ENCODE assay signal across 9 mouse cellular contexts in genomic region chr5:38480822-38481707, GRCm38 (mm10). TPM values are rescaled to one million over a fixed set of nuclear protein-coding genes. Genes with fewer than 3 reads are reported as not detected.
A peak's percentile ranks its signal among the peaks of the same experiment; 100 is the strongest.
DNase-seq lines count a peak whose midpoint lies in the region; ATAC-seq and TF ChIP-seq lines count a peak whose summit lies in the region.
"Had no signal": no experiment of that assay in that cellular context is flagged by ENCODE, and none has a peak within 500 bp of the region (broad histone marks: within the 10 kb centered on the region; RNA-seq: fewer than 3 reads in every experiment).

No protein-coding gene starts in this region.

- no peak for TF ChIP-seq EP300 in liver, postnatal 0 days (IDR thresholded peaks at IDR 0.05; ENCODE audit: low read depth)

- no peak for TF ChIP-seq POLR2A in bone marrow macrophage, adult 2 months (IDR thresholded peaks at IDR 0.05; ENCODE audit: borderline replicate concordance, low read depth, low read length)

- WGBS in heart, embryonic 12.5 days, result 67% methylated on average over 10 of the region's 10 CpGs
- 72% methylated on average over 10 of the region's 10 CpGs for whole genome bisulfite sequencing in hindbrain, embryonic 11.5 days
- 71% methylated on average over 10 of the region's 10 CpGs for WGBS in liver, postnatal 0 days (ENCODE audit: insufficient replicate concordance)

- H3K4me2 ChIP-seq in heart, embryonic 12.5 days, result peak overlapping the region; percentile 58
- peak overlapping the region; percentile 39; the same call in 1 of the 2 replicates for H3K4me2 ChIP-seq in hindbrain, embryonic 11.5 days (replicated peaks; ENCODE audit: low read depth, low read length)
- H3K4me2 ChIP-seq in liver, postnatal 0 days (ENCODE audit: low read depth, low read length), result peak overlapping the region; percentile 91

- TF ChIP-seq CTCF in bone marrow macrophage, adult 2 months (IDR thresholded peaks at IDR 0.05; ENCODE audit: low read depth, low read length), result no peak
- TF ChIP-seq CTCF in liver, postnatal 0 days (IDR thresholded peaks at IDR 0.05; ENCODE audit: low read depth), result no peak

- no peak for ATAC-seq in heart, embryonic 12.5 days (ENCODE audit: insufficient number of reproducible peaks, low FRiP score)
- ATAC-seq in hindbrain, embryonic 11.5 days (ENCODE audit: low FRiP score), result peak; percentile 26
- ATAC-seq in liver, postnatal 0 days, result no peak

- H3K9ac ChIP-seq in heart, embryonic 12.5 days, result no peak overlapping the region
- no peak overlapping the region for H3K9ac ChIP-seq in hindbrain, embryonic 11.5 days (ENCODE audit: low read depth, low read length)
- no peak overlapping the region for H3K9ac ChIP-seq in liver, postnatal 0 days (replicated peaks)

- peaks cover 12% of the 10 kb centered on the region for H3K27me3 ChIP-seq in heart, embryonic 12.5 days (replicated peaks)
- H3K27me3 ChIP-seq in hindbrain, embryonic 11.5 days (ENCODE audit: control insufficient read depth, insufficient read depth, low read length), result no peaks in the 10 kb centered on the region
- no peaks in the 10 kb centered on the region for H3K27me3 ChIP-seq in liver, postnatal 0 days (ENCODE audit: insufficient read depth, low read length)

- H3K27ac ChIP-seq in heart, embryonic 12.5 days (ENCODE audit: poor library complexity, severe bottlenecking), result no peak overlapping the region
- peak overlapping the region; percentile 91 for H3K27ac ChIP-seq in bone marrow macrophage, adult 2 months (ENCODE audit: insufficient read depth, low read depth, low read length)
- no peak overlapping the region for H3K27ac ChIP-seq in hindbrain, embryonic 11.5 days (ENCODE audit: low read depth, low read length)
- H3K27ac ChIP-seq in liver, postnatal 0 days (ENCODE audit: low read depth), result peak overlapping the region; percentile 85

- intact Hi-C loops in left cerebral cortex, postnatal 36 days (cut with DNase I), result no loop called here

- no peak overlapping the region for H3K4me3 ChIP-seq in heart, embryonic 12.5 days
- no peak overlapping the region for H3K4me3 ChIP-seq in bone marrow macrophage, adult 2 months (ENCODE audit: insufficient read depth, low read length)
- H3K4me3 ChIP-seq in hindbrain, embryonic 11.5 days (ENCODE audit: low read depth, low read length), result no peak overlapping the region
- peak overlapping the region; percentile 51 for H3K4me3 ChIP-seq in liver, postnatal 0 days (ENCODE audit: low read depth, low read length)

- no peak for DNase-seq in heart, adult 18-20 months
- DNase-seq in hindbrain, embryonic 11.5 days (ENCODE audit: low spot score), result no peak
- no peak for DNase-seq in liver, postnatal 0 days
- no peak for DNase-seq in testis, postnatal 10 days (ENCODE audit: low spot score)
- DNase-seq in retina, embryonic 14.5 days (ENCODE audit: low spot score), result no peak
- no peak for DNase-seq in left cerebral cortex, postnatal 36 days (ENCODE audit: low spot score in 2 of 2)
- DNase-seq: thymus, postnatal 25 days had no signal

- H3K36me3 ChIP-seq in heart, embryonic 12.5 days, result no peaks in the 10 kb centered on the region
- H3K36me3 ChIP-seq in hindbrain, embryonic 11.5 days (ENCODE audit: control insufficient read depth, insufficient read depth, low read length), result no peaks in the 10 kb centered on the region
- peaks cover 17% of the 10 kb centered on the region for H3K36me3 ChIP-seq in liver, postnatal 0 days (replicated peaks; ENCODE audit: insufficient read depth, low read length)

- H3K4me1 ChIP-seq in heart, embryonic 12.5 days (replicated peaks), result peaks cover 20% of the 10 kb centered on the region
- H3K4me1 ChIP-seq in bone marrow macrophage, adult 2 months (ENCODE audit: control insufficient read depth, insufficient read depth, low read length), result peaks cover 35% of the 10 kb centered on the region
- peaks cover 3% of the 10 kb centered on the region; the same call in 1 of the 2 replicates for H3K4me1 ChIP-seq in hindbrain, embryonic 11.5 days (replicated peaks; ENCODE audit: control insufficient read depth, insufficient read depth, low read length)
- peaks cover 23% of the 10 kb centered on the region for H3K4me1 ChIP-seq in liver, postnatal 0 days (ENCODE audit: insufficient read depth)

- H3K9me3 ChIP-seq in heart, embryonic 12.5 days (replicated peaks), result no peaks in the 10 kb centered on the region
- H3K9me3 ChIP-seq in hindbrain, embryonic 11.5 days (ENCODE audit: control insufficient read depth, low read length), result no peaks in the 10 kb centered on the region
- H3K9me3 ChIP-seq in liver, postnatal 0 days (ENCODE audit: low read length), result no peaks in the 10 kb centered on the region

RNA-seq across cellular contexts. Expression of gene Slc2a9, which starts 21.9 kb away (rescaled TPM):
- 0.22 and 0.71 TPM in 2 replicates for polyA plus RNA-seq in heart, embryonic 12.5 days (2016; fragmentation: Nextera tagmentation; extraction: Ambion mirVana)
- 1 to 10 TPM; 1.6 to 2.0 TPM for total RNA-seq in heart, adult 18-20 months (2021)
- 15.0 and 17.9 TPM in 2 replicates for polyA plus RNA-seq in bone marrow macrophage, adult 2 months (2012; ENCODE audit: insufficient read depth, insufficient read length, missing spikeins)
- polyA plus RNA-seq in hindbrain, embryonic 11.5 days (2014; fragmentation: Nextera tagmentation; extraction: Ambion mirVana), result 0.13 and 0.15 TPM in 2 replicates
- 3.3 and 5.7 TPM in 2 replicates for polyA plus RNA-seq in liver, postnatal 0 days (2015; fragmentation: Nextera tagmentation; extraction: Ambion mirVana)
- total RNA-seq in left cerebral cortex, postnatal 36 days (2021), result under 1 TPM; 0.39 to 0.63 TPM

Comparison
In these comparisons a context has a peak if more than half of its experiments do, and no peak if none do; other contexts are left out.
1. H3K27ac ChIP-seq: peak in bone marrow macrophage, adult 2 months (single experiment) and liver, postnatal 0 days (single experiment); none in heart, embryonic 12.5 days (single experiment) and hindbrain, embryonic 11.5 days (single experiment).
2. H3K4me2 ChIP-seq: peak in every context shown above with its lines; median percentile 91 in liver, postnatal 0 days; 58 in heart, embryonic 12.5 days; 39 in hindbrain, embryonic 11.5 days.